Mouse (Mus musculus): ENCODE results near the gene Gse1. TPM values are rescaled to one million over a fixed set of nuclear protein-coding genes. Genes with fewer than 3 reads are reported as not detected.

Gse1 gene
- total RNA-seq, 1 experiment from 2014 or later: 16.6 TPM

DNA sequence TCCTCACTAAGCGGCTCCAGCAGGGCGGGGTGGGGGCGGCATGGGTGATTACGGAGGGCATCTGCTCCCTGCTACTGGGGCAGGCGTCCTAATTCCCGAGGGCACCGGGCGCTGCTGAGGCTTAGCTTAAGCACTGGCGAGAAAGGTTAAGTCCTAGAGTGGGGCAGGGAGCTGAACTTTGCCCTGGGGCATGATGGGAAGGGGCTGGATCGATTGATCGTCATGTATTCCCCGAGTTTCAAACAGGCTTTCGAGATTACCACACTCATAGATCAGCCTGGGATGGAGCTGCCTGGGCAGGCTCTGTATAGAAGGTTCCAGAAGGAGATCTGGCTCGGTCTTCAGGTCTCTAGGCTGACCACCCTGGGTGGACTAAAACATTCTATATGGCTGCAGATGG, 393.9 kb downstream of the Gse1 start:
- ATAC-seq (replicated peaks in 1 of 2; ENCODE audit: insufficient read depth in 1 of 2, low FRiP score in 2 of 2, low TSS enrichment in 1 of 2, low read depth in 1 of 2, poor library complexity in 2 of 2, severe bottlenecking in 2 of 2): no peak

DNA sequence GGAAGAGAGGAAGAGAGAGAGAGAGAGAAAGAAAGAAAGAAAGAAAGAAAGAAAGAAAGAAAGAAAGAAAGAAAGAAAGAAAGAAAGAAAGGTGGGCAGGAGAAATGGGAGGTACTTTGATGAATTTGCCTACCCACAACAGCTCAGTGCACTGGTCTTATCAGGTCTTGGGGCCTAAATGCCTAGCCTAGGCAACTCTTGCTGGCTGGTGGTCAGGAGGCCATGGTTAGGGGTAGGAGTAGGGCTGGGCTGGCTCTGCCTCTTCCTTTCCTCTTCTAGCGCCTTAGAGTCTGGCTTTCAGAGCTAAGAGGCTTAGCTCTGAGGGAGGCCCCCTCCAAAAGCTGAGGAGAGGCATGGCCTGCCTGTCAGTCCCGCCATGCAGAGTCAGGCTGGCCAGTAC, 395.4 kb downstream of the Gse1 start:
- no peak for ATAC-seq (replicated peaks in 1 of 2; ENCODE audit: insufficient read depth in 1 of 2, low FRiP score in 2 of 2, low TSS enrichment in 1 of 2, low read depth in 1 of 2, poor library complexity in 2 of 2, severe bottlenecking in 2 of 2)

DNA sequence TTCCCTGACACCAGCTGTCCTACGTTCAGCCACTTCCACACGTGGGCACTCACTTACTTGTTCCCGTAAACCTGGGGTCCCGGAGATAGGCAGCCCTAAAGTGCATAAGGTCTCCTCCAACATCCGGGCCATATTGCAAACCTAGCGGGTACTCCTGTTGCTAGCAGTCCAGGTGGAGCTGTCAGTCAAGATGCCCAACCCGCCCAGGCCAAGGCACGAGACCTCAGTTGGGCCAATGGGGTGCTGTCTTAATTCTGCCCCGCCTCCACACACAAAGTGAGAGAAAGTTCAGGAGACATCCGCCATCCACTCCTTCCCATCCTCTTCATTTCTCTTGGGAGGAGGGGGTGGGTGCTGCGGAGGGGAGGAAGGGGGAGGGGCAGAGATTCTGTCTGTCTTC, 398.2 kb downstream of the Gse1 start:
- ATAC-seq (replicated peaks in 1 of 2; ENCODE audit: insufficient read depth in 1 of 2, low FRiP score in 2 of 2, low TSS enrichment in 1 of 2, low read depth in 1 of 2, poor library complexity in 2 of 2, severe bottlenecking in 2 of 2): no peak

DNA sequence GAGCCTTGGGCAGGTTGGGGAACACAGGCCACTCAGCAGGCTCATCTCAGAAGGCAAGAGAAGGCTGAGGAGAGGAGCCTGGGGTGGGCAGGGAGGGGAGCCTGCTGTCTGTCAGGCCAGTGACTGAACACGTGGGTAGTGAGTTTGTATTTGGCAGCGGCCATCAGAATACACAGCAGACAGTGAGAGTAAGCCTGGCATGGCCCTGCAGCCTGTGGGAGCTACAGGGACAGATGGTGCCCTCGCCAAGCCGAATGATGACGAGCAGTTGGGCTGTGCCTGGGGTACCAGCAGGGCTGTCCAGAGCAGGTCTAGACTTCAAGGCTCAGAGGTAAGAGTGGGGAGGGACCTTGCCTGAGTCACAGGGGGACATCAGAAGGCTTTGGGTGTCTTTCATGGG, 399.0 kb downstream of the Gse1 start:
- ATAC-seq (replicated peaks in 1 of 2; ENCODE audit: insufficient read depth in 1 of 2, low FRiP score in 2 of 2, low TSS enrichment in 1 of 2, low read depth in 1 of 2, poor library complexity in 2 of 2, severe bottlenecking in 2 of 2): no peak

DNA sequence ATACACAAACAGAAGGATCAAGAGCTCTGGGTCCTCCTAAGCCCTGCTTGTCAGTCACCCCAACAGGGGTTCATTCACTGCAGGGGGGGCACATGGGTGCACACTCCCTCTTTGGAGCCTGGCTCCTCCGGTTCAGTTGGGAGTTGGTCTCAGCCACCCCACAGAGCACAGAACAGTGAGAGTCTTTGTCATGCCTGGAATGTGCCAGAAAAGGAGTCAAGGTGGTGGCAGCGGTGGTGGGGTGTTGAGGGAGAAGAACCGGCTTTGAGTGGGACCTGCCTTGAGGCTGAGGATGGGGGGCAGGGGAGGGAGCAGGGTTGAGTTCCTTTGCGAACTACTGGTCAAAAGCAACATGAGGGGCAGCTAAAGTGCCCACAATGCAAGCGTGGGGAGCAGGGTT, 401.8 kb downstream of the Gse1 start:
- ATAC-seq (replicated peaks in 1 of 2; ENCODE audit: insufficient read depth in 1 of 2, low FRiP score in 2 of 2, low TSS enrichment in 1 of 2, low read depth in 1 of 2, poor library complexity in 2 of 2, severe bottlenecking in 2 of 2): no peak

DNA sequence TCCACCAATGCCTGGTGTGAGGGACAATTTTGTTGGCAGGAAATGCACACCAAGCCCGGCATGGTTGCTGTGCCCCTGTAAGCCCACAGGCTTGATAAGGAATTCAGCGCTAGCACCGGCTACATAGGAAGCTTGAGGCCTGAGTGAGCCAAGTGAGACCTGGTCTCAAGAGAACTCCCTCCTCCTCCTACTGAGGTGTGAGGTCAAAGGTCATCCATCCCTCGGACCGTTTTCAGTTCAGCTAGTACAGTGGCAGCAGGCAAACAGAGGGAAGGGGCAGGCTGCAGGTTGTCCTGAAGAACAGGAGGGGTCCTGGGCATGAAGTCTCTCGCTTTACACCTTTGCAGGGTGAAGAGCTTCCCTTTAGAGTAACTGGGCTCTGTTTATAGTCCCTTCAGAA, 402.6 kb downstream of the Gse1 start:
- no peak for ATAC-seq (replicated peaks in 1 of 2; ENCODE audit: insufficient read depth in 1 of 2, low FRiP score in 2 of 2, low TSS enrichment in 1 of 2, low read depth in 1 of 2, poor library complexity in 2 of 2, severe bottlenecking in 2 of 2)

Other genes starting within 250 kb of the Gse1 start
- 2.1 and 6.6 TPM in 2 replicates for gene Crispld2, start 236.0 kb upstream of the Gse1 start, total RNA-seq (2017)
- 16.1 and 18.4 TPM in 2 replicates for gene Zdhhc7, start 127.0 kb upstream of the Gse1 start, total RNA-seq (2017)
- gene 6430548M08Rik, start 114.3 kb upstream of the Gse1 start, total RNA-seq (2017): 4.9 and 9.8 TPM in 2 replicates
- not detected in 2 replicates for gene Fam92b, start 51.0 kb upstream of the Gse1 start, total RNA-seq (2017)

Measured in hematopoietic stem cell, adult 5-6 weeks (primary cell).